Mouse (Mus musculus) CH12.LX (cell line): Measurements from ENCODE around the gene Acox2. TPM values are rescaled to one million over a fixed set of nuclear protein-coding genes. Genes with fewer than 3 reads are reported as not detected.

Source experiments
- DNase-seq: peaks from one replicate; pipeline ENCODE4 v3.0.0-alpha.2; 2013; ENCODE audit errors: extremely low read depth
- H3K27ac ChIP-seq: 2 replicates; pipeline ENCODE4 v1.5.1; 2012; ENCODE audit warnings: low read depth, mild to moderate bottlenecking, control low read depth, moderate library complexity; ENCODE audit not compliant: insufficient read depth
- H3K27me3 ChIP-seq: replicated peaks from 2 replicates; pipeline ENCODE3; 2012; ENCODE audit warnings: inconsistent platforms
- H3K36me3 ChIP-seq, 2 experiments: replicated peaks in 1 of 2; 2 replicates each; pipeline versions ENCODE3 to v1.6.1; 2012; ENCODE audit warnings: inconsistent platforms in 1 of 2, low read length in 1 of 2, mild to moderate bottlenecking in 1 of 2, mixed read lengths in 1 of 2, moderate library complexity in 1 of 2; ENCODE audit not compliant: control insufficient read depth in 1 of 2, insufficient read depth in 1 of 2
- H3K4me1 ChIP-seq, 2 experiments: 2 replicates each; pipeline ENCODE4 v1.6.1; 2012; ENCODE audit warnings: inconsistent platforms in 1 of 2, moderate library complexity in 1 of 2; ENCODE audit not compliant: insufficient read depth in 2 of 2, control insufficient read depth in 1 of 2
- H3K4me2 ChIP-seq: 2 replicates; pipeline ENCODE4 v1.6.1; 2012; ENCODE audit warnings: low read depth, mild to moderate bottlenecking, control low read depth; ENCODE audit not compliant: poor library complexity, insufficient read depth, severe bottlenecking
- H3K4me3 ChIP-seq, 3 experiments: fragments of 150-350 bp in 1 of 3; sonication (generic) in 1 of 3; replicated peaks in 1 of 3; 2 replicates each; pipeline versions ENCODE3 to v1.5.1; 2011 to 2012; ENCODE audit warnings: low read depth in 2 of 3, low read length in 2 of 3, mild to moderate bottlenecking in 2 of 3, moderate library complexity in 2 of 3, control low read depth in 1 of 3, improper control_type of control experiment in 1 of 3, inconsistent platforms in 1 of 3, mixed read lengths in 1 of 3; ENCODE audit not compliant: poor library complexity in 1 of 3
- H3K79me2 ChIP-seq: replicated peaks from 2 replicates; pipeline ENCODE4 v1.6.1; 2012; ENCODE audit warnings: mild to moderate bottlenecking, moderate library complexity; ENCODE audit not compliant: control insufficient read depth, poor library complexity, insufficient read depth, severe bottlenecking; ENCODE audit errors: extremely low read depth
- H3K9ac ChIP-seq: 2 replicates; pipeline ENCODE4 v1.6.1; 2012; ENCODE audit warnings: low read depth, mild to moderate bottlenecking, control low read depth, moderate library complexity; ENCODE audit not compliant: insufficient read depth
- H3K9me3 ChIP-seq: replicated peaks from 2 replicates; pipeline ENCODE3; 2012; ENCODE audit warnings: low read length, inconsistent platforms, mixed read lengths
- BHLHE40 ChIP-seq: IDR thresholded peaks from 2 replicates; pipeline ENCODE4 v1.6.1; 2011; ENCODE audit warnings: mild to moderate bottlenecking, low read depth, low read length, improper control_type of control experiment
- CHD1 ChIP-seq: IDR thresholded peaks from 2 replicates; pipeline ENCODE4 v1.6.1; 2012; ENCODE audit warnings: low read depth, low read length, improper control_type of control experiment, inconsistent platforms
- CTCF ChIP-seq, 2 experiments: IDR thresholded peaks in 1 of 2; conservative IDR thresholded peaks in 1 of 2; 2 replicates each; pipeline ENCODE4 v1.5.1; 2011 to 2012; ENCODE audit warnings: low read depth in 2 of 2, low read length in 2 of 2, improper control_type of control experiment in 1 of 2, inconsistent platforms in 1 of 2, mild to moderate bottlenecking in 1 of 2, moderate library complexity in 1 of 2
- E2F4 ChIP-seq: IDR thresholded peaks from 2 replicates; pipeline ENCODE4 v1.6.1; 2011; ENCODE audit warnings: low read depth, low read length, improper control_type of control experiment; ENCODE audit not compliant: insufficient replicate concordance
- ELF1 ChIP-seq: IDR thresholded peaks from 2 replicates; pipeline ENCODE4 v1.6.1; 2014; ENCODE audit warnings: low read depth, mild to moderate bottlenecking, inconsistent platforms, low read length, improper control_type of control experiment
- EP300 ChIP-seq: IDR thresholded peaks from 2 replicates; pipeline ENCODE4 v1.6.1; 2011; ENCODE audit warnings: low read length, improper control_type of control experiment
- HCFC1 ChIP-seq: IDR thresholded peaks from 2 replicates; pipeline ENCODE4 v1.6.1; 2012; ENCODE audit warnings: low read depth, mild to moderate bottlenecking, inconsistent platforms, low read length, improper control_type of control experiment
- KAT2A ChIP-seq: IDR thresholded peaks from 2 replicates; pipeline ENCODE4 v1.6.1; 2012; ENCODE audit warnings: low read length, improper control_type of control experiment, inconsistent platforms; ENCODE audit not compliant: insufficient replicate concordance
- MAX ChIP-seq: IDR thresholded peaks from 2 replicates; pipeline ENCODE4 v1.6.1; 2011; ENCODE audit warnings: low read length, improper control_type of control experiment
- MAZ ChIP-seq: IDR thresholded peaks from 2 replicates; pipeline ENCODE4 v1.6.1; 2012; ENCODE audit warnings: low read depth, mild to moderate bottlenecking, inconsistent platforms, low read length, improper control_type of control experiment, moderate library complexity
- MYC ChIP-seq: IDR thresholded peaks from 2 replicates; pipeline ENCODE4 v1.6.1; 2011; ENCODE audit warnings: low read depth, mild to moderate bottlenecking, improper control_type of control experiment, low read length
- NRF1 ChIP-seq: IDR thresholded peaks from 2 replicates; pipeline ENCODE4 v1.6.1; 2014; ENCODE audit warnings: low read depth, mild to moderate bottlenecking, inconsistent platforms, low read length, improper control_type of control experiment, moderate library complexity
- PAX5 ChIP-seq: IDR thresholded peaks from 2 replicates; pipeline ENCODE4 v1.6.1; 2012; ENCODE audit warnings: low read length, inconsistent platforms, mixed read lengths
- POLR2A ChIP-seq: IDR thresholded peaks from 2 replicates; pipeline ENCODE4 v1.6.1; 2011; ENCODE audit warnings: low read depth, mild to moderate bottlenecking, improper control_type of control experiment, low read length
- POLR2AphosphoS2 ChIP-seq: IDR thresholded peaks from 2 replicates; pipeline ENCODE4 v1.6.1; 2011; ENCODE audit warnings: low read depth, low read length, improper control_type of control experiment
- RAD21 ChIP-seq: IDR thresholded peaks from 2 replicates; pipeline ENCODE4 v1.6.1; 2011; ENCODE audit warnings: low read depth, mild to moderate bottlenecking, low read length, improper control_type of control experiment, moderate library complexity
- RCOR1 ChIP-seq: conservative IDR thresholded peaks from 2 replicates; pipeline ENCODE4 v1.6.1; 2012; ENCODE audit warnings: low read depth, mild to moderate bottlenecking, inconsistent platforms, low read length, improper control_type of control experiment
- SIN3A ChIP-seq: IDR thresholded peaks from 2 replicates; pipeline ENCODE4 v1.6.1; 2012; ENCODE audit warnings: low read length, improper control_type of control experiment, inconsistent platforms
- TCF12 ChIP-seq: IDR thresholded peaks from 2 replicates; pipeline ENCODE4 v1.6.1; 2014; ENCODE audit warnings: low read depth, mild to moderate bottlenecking, inconsistent platforms, low read length, improper control_type of control experiment
- UBTF ChIP-seq: IDR thresholded peaks from 2 replicates; pipeline ENCODE4 v1.6.1; 2012; ENCODE audit warnings: low read depth, mild to moderate bottlenecking, inconsistent platforms, low read length, improper control_type of control experiment, moderate library complexity
- USF2 ChIP-seq: conservative IDR thresholded peaks from 2 replicates; pipeline ENCODE4 v1.6.1; 2011; ENCODE audit warnings: low read depth, low read length, improper control_type of control experiment
- ZC3H11A ChIP-seq: IDR thresholded peaks from 2 replicates; pipeline ENCODE4 v1.6.1; 2012; ENCODE audit warnings: low read depth, mild to moderate bottlenecking, inconsistent platforms, low read length, improper control_type of control experiment
- ZKSCAN1 ChIP-seq: IDR thresholded peaks from 2 replicates; pipeline ENCODE4 v1.6.1; 2012; ENCODE audit warnings: low read depth, inconsistent platforms, low read length, improper control_type of control experiment, borderline replicate concordance
- ZMIZ1 ChIP-seq: IDR thresholded peaks from 2 replicates; pipeline ENCODE4 v1.6.1; 2012; ENCODE audit warnings: low read depth, mild to moderate bottlenecking, inconsistent platforms, low read length, improper control_type of control experiment
- ZNF384 ChIP-seq: IDR thresholded peaks from 2 replicates; pipeline ENCODE4 v1.6.1; 2012; ENCODE audit warnings: low read depth, low read length, improper control_type of control experiment, inconsistent platforms
- dilution Hi-C: fragments of 300-500 bp; cut with MboI; formaldehyde crosslinking; loops from 2 replicates; pipeline ENCODE4 v1.14.3; 2020; ENCODE audit warnings: low sequenced_read_pairs; ENCODE audit not compliant: extremely low pct_unique_long_range_greater_than_20kb, extremely low pct_ligation_motif_present
- in situ Hi-C: fragments of 300-500 bp; cut with MboI; formaldehyde crosslinking; loops from 3 replicates; pipeline ENCODE4 v1.14.3; 2019; ENCODE audit warnings: low sequenced_read_pairs, low pct_ligation_motif_present, low pct_unique_long_range_greater_than_20kb, mixed read lengths
- polyA plus RNA-seq: library from polyadenylated mRNA; unstranded; fragments of >175 nt; gene quantifications from 2 replicates; pipeline ENCODE4 v1.2.1, GENCODE M21; 2012; ENCODE audit warnings: low read depth; ENCODE audit not compliant: insufficient read length
- total RNA-seq, 2 experiments: library from RNA; depleted of rRNA; stranded (reverse); fragments of 300-350 nt in 1 of 2; fragments of >200 nt in 1 of 2; gene quantifications; 2 replicates each; pipeline ENCODE4 v1.2.3; 2012 to 2014

Acox2 gene
- total and polyA plus RNA-seq, 3 experiments = not detected

- H3K36me3 ChIP-seq = no peaks in the 10 kb centered on the region
- DNase-seq = peak; percentile 91
- H3K4me3 ChIP-seq = peak within 1 kb of the TSS; percentile 59 to 69 (median 66)
- no peak within 1 kb of the TSS for H3K27ac ChIP-seq
- peak within 1 kb of the TSS; percentile 63 for H3K4me2 ChIP-seq
- no peaks in the 10 kb centered on the region for H3K9me3 ChIP-seq
- dilution Hi-C loops = no loop called here
- peak within 1 kb of the TSS; percentile 70 for H3K9ac ChIP-seq
- H3K4me1 ChIP-seq = peaks cover 4 to 13% of the 10 kb centered on the region in 2 experiments
- H3K79me2 ChIP-seq = no peaks in the 10 kb centered on the region
- H3K27me3 ChIP-seq = peaks cover 7% of the 10 kb centered on the region
- TF ChIP-seq POLR2AphosphoS2 (no peak), SIN3A (no peak), CTCF (conservative IDR thresholded peaks at IDR 0.05 in 1 of 2, IDR thresholded peaks at IDR 0.05 in 1 of 2; ENCODE audit: low read depth in 2 of 2, low read length in 2 of 2) (peak in 1 of 2 experiments; percentile 74; a peak in 2 of 4 replicates), KAT2A (no peak), TCF12 (peak; percentile 58; the same call in 1 of the 2 replicates), ELF1 (peak; percentile 56), E2F4 (no peak), MAX (no peak), EP300 (no peak), NRF1 (peak; percentile 35; the same call in 1 of the 2 replicates), MAZ (0 out of 2 replicates have a peak, but pooled peaks have one; percentile 17), UBTF (peak; percentile 72; the same call in 1 of the 2 replicates), RAD21 (peak; percentile 10), POLR2A (peak; percentile 44; the same call in 1 of the 2 replicates)
- in situ Hi-C loops = no loop called here
Measured at GRCm38 (mm10) chr14:8213803-8214224, 45.3 kb downstream of the Acox2 start, which contains the start of gene Kctd6. TSS of gene Kctd6 (plus strand) at chr14:8214140.

GRCm38 (mm10) chr14:8212996-8213395 is 46.2 kb downstream of the Acox2 start:
- no peak overlapping the region for H3K27ac ChIP-seq
- in situ Hi-C loops = no loop called here
- peaks cover 0 to 5% of the 10 kb centered on the region in 2 experiments; a peak in 2 of 4 replicates for H3K4me1 ChIP-seq
- no peaks in the 10 kb centered on the region for H3K36me3 ChIP-seq
- H3K9ac ChIP-seq = no peak overlapping the region
- DNase-seq = no peak
- H3K27me3 ChIP-seq = peaks cover 7% of the 10 kb centered on the region
- dilution Hi-C loops = no loop called here
- no peak overlapping the region for H3K4me3 ChIP-seq
- no peaks in the 10 kb centered on the region for H3K9me3 ChIP-seq
- H3K79me2 ChIP-seq = no peaks in the 10 kb centered on the region
- no peak overlapping the region for H3K4me2 ChIP-seq
- TF ChIP-seq RCOR1 (no peak), POLR2A (no peak), TCF12 (no peak), CHD1 (no peak), HCFC1 (no peak), KAT2A (no peak), MAX (no peak), MYC (no peak), ZC3H11A (no peak), ZKSCAN1 (no peak), UBTF (no peak), ELF1 (no peak), ZMIZ1 (no peak), PAX5 (no peak), EP300 (no peak), BHLHE40 (no peak), USF2 (no peak), ZNF384 (no peak), NRF1 (no peak)
